In genomic region chr17:50650535-50651223, GRCm38 (mm10) we compare ENCODE assay signal across 15 mouse cellular contexts.
DNase-seq lines count a peak whose midpoint lies in the region; ATAC-seq lines count a peak whose summit lies in the region.
"Had no signal": no experiment of that assay in that cellular context is flagged by ENCODE, and none has a peak within 500 bp of the region (broad histone marks: within the 10 kb centered on the region; RNA-seq: fewer than 3 reads in every experiment).

No protein-coding gene starts in this region.

- ATAC-seq in erythroid progenitor cell, adult 5-6 weeks (replicated peaks; ENCODE audit: low FRiP score, poor library complexity, severe bottlenecking): no peak
- ATAC-seq in neural tube, embryonic 15.5 days (ENCODE audit: low FRiP score): no peak
- no peak for ATAC-seq in granulocyte monocyte progenitor cell, adult 5-6 weeks (replicated peaks; ENCODE audit: poor library complexity, severe bottlenecking)
- ATAC-seq: lung, postnatal 0 days; midbrain, embryonic 13.5 days had no signal

- H3K9me3 ChIP-seq in neural tube, embryonic 15.5 days (replicated peaks): no peaks in the 10 kb centered on the region
- H3K9me3 ChIP-seq: stomach, embryonic 15.5 days had no signal

- H3K4me2 ChIP-seq in neural tube, embryonic 15.5 days: no peak overlapping the region
- H3K4me2 ChIP-seq: embryonic facial prominence, embryonic 15.5 days; midbrain, embryonic 13.5 days; neural tube, embryonic 12.5 days; stomach, embryonic 15.5 days had no signal

- no peaks in the 10 kb centered on the region for H3K36me3 ChIP-seq in neural tube, embryonic 15.5 days
- H3K36me3 ChIP-seq: embryonic facial prominence, embryonic 15.5 days; midbrain, embryonic 13.5 days; neural tube, embryonic 12.5 days; stomach, embryonic 15.5 days had no signal

- no peak overlapping the region for H3K4me3 ChIP-seq in neural tube, embryonic 15.5 days (replicated peaks)
- H3K4me3 ChIP-seq: embryonic facial prominence, embryonic 15.5 days; midbrain, embryonic 13.5 days; neural tube, embryonic 12.5 days; stomach, embryonic 15.5 days had no signal

- DNase-seq in heart, adult 11 months: peak; percentile 78
- DNase-seq in heart, adult 18-20 months: no peak
- peak; percentile 68 to 73 for DNase-seq in cerebellum, adult 18-20 months
- peak; percentile 73 to 90 for DNase-seq in frontal cortex, postnatal 36 days (ENCODE audit: low spot score in 2 of 2)
- DNase-seq in left cerebral cortex, postnatal 36 days (ENCODE audit: low spot score in 2 of 2): peak; percentile 74
- DNase-seq: adrenal gland, adult 2 months; gastrocnemius, postnatal 25 days had no signal

- WGBS in neural tube, embryonic 15.5 days: 90% methylated on average over 14 of the region's 14 CpGs

- no peaks in the 10 kb centered on the region for H3K27me3 ChIP-seq in neural tube, embryonic 15.5 days (replicated peaks)
- H3K27me3 ChIP-seq: embryonic facial prominence, embryonic 15.5 days; midbrain, embryonic 13.5 days; neural tube, embryonic 12.5 days; stomach, embryonic 15.5 days had no signal

- H3K4me1 ChIP-seq in neural tube, embryonic 15.5 days: no peaks in the 10 kb centered on the region
- H3K4me1 ChIP-seq: embryonic facial prominence, embryonic 15.5 days; neural tube, embryonic 12.5 days; stomach, embryonic 15.5 days had no signal

- no peak overlapping the region for H3K9ac ChIP-seq in neural tube, embryonic 15.5 days (replicated peaks)
- H3K9ac ChIP-seq: embryonic facial prominence, embryonic 15.5 days; midbrain, embryonic 13.5 days; neural tube, embryonic 12.5 days; stomach, embryonic 15.5 days had no signal

- intact Hi-C loops in left cerebral cortex, postnatal 36 days (cut with DNase I): loop anchor here (1.0 kb wide), 1 partner anchor 113 kb away; no protein-coding TSS in a partner anchor

- H3K27ac ChIP-seq in neural tube, embryonic 15.5 days (replicated peaks): no peak overlapping the region
- H3K27ac ChIP-seq: embryonic facial prominence, embryonic 15.5 days; midbrain, embryonic 13.5 days; neural tube, embryonic 12.5 days; stomach, embryonic 15.5 days had no signal

Comparison
In these comparisons a context has a peak if more than half of its experiments do, and no peak if none do; other contexts are left out.
1. DNase-seq: peak in heart, adult 11 months (single experiment), cerebellum, adult 18-20 months (2 of 2), frontal cortex, postnatal 36 days (2 of 2) and left cerebral cortex, postnatal 36 days (2 of 2); none in heart, adult 18-20 months (0 of 2).